Mouse (Mus musculus): Measurements from ENCODE around the gene Tbc1d24. TPM values are rescaled to one million over a fixed set of nuclear protein-coding genes. Genes with fewer than 3 reads are reported as not detected.

Tbc1d24 gene
- 34.6 TPM for polyA plus RNA-seq (2014; fragmentation: Illumina TruSeq; extraction: RNeasy Lipid Tissue Mini Kit (QIAGEN cat#74804); ENCODE audit: low replicate concordance)

DNA sequence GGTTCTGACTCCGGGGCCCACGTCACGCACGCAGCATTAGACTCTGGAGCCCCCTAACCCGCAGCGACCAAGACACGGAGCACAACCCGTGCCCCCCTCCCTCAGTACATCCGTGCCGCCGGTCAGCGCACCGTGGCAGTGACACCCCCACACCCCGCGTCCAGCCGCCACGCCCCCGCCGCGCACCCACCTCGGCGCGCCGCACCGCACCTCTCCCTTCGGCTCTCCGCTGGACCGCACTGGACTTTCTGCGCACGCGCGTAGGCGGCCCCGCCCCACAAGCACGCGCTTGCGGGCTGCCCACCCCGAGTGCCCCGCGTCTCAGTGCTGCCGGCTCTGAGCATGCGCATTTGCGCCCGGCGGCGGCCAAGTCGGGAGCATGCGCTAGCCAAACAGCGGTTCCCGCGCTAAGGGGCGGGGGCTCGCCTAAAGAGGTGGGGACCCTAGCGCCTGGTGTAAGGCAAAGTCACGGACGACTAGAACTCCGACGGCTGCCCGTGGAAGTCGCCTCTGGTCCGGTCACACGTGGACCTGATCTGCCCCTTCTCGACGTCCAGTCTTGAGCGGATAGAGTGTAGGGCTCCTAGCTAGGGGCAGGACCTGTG is at the start of gene Tbc1d24:
Gene Tbc1d24 (minus strand): TSS at position 279 of the 605 bp plus-strand sequence.

DNA sequence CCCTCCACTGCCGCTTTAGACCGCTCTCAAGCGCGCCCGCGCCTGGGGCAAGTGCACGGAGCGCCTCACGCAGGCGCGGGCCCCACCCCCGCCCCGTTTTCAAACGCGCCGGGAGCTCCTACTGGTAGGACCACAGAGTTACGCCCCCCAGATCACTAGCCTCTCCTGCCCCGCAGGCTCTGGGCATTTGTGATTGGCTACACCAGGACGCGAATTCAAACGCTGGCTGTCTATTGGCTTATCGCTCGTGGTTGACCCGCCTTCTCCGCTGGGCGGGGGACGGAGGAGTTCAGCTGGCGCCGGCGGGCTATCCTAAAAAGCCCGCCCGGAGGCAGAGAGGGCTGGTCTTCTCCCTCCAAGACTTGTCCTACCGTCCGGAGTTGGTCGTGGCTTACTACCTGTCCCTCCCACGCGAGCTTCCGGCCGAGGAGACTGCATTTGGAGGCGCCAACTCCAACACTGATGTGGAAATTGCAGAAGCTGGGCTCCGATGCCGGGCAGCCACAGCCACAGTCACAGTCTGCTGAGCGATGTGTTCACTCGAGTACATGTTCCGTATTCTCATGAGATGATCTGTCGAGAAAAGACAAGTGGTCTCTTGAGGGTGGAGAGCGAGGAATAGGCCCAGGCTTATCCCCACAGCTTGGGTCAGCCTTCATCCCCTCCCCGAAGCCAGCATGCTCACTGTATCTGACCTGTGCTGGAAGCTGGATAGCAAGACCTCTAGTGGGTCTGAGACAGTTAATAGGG is 46.1 kb upstream of the Tbc1d24 start, which contains the start of gene Ccnf:
Gene Ccnf (minus strand): TSS at position 165 of the 750 bp plus-strand sequence.

DNA sequence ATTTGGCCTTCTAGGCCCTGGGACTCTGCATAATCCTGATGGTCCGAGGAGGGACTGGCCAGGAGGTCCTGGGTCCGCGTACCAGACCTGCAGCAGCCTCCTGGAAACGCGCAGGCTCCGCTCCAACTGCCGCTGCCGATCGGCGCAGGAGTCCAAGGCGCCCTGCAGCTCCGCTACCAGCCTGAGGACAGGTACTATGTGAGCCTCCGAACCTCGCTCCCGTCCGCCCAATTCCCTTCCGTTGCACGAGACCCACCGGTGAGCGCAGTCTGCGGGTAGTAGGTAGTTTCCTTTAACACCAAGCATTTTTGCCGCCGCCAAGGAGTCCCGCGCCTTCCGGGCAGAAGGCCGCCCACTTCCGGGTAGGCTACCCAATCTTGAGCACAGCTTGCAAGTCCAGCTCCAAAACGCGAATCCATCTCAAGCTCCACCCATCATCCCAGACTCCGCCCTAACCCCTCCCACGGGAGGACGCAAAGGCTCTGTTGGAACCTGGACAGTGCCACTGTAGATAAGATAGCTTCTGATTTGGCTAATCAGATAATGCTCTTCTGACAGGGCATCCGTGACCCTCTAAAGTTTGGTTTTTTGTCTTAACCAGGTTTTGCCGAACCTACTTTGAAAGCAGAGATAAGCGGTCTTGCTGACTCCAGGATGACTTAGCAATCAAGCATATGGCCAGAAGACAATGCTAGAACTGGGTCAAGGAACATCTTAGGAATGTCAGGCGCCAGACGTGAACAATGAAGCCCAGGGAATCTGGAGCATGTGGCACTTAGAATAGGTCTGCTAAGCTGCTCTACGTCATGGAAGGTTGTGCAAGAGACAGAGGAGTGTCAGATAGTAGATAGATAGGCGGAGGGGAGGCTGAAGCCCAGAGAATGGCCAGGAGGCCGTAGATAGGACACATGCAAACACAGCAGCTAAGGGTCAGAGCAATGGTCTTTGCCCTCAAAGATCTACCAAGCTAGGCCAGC is 15.4 kb upstream of the Tbc1d24 start, which contains the start of gene Tedc2:
Gene Tedc2 (minus strand): TSS at position 417 of the 977 bp plus-strand sequence.

DNA sequence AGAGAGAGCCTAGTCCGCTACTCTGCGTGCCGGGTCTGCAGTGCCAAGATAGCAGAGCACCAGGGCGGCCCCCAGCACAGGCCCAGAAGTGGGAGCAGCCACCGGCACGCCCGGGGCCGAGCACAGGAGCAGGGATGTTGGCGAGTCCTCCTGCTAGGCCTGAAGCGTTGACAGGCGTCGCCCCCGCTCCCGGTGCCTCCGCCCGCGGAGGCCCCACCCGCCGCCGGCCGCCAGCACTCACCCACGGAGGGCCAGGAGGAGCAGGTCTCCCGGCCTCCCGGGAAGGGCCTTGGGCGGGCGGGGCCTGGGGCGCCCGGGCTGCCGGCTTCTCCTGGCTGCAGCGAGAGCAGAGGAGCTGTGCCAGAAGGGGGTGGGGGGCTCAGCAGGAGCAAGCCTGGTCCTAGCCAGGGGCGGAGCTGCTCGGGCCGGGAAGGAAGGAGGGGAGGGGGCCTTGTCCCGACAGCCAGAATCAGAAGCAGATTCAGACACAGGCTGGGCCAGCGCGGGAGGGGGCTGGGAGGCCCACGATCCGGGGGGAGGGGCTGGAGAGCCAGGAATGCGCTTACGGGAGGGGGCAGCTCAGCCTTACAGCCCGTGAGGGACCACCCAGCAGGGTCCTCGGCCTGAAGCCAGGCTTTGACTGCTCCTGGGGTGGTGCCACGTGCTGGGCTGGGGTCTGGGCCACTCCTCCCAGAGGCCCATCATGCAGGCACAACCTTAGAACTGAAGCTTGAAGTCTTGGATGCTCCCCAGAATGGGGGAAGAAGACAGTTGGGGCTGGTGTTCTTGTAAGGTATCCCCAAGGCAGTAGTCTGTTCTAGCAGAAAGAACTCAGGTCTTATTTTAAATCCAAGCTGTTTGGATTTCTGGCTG is 3.9 kb upstream of the Tbc1d24 start, which contains the start of gene Ntn3:
Gene Ntn3 (minus strand): TSS at position 489 of the 873 bp plus-strand sequence.

DNA sequence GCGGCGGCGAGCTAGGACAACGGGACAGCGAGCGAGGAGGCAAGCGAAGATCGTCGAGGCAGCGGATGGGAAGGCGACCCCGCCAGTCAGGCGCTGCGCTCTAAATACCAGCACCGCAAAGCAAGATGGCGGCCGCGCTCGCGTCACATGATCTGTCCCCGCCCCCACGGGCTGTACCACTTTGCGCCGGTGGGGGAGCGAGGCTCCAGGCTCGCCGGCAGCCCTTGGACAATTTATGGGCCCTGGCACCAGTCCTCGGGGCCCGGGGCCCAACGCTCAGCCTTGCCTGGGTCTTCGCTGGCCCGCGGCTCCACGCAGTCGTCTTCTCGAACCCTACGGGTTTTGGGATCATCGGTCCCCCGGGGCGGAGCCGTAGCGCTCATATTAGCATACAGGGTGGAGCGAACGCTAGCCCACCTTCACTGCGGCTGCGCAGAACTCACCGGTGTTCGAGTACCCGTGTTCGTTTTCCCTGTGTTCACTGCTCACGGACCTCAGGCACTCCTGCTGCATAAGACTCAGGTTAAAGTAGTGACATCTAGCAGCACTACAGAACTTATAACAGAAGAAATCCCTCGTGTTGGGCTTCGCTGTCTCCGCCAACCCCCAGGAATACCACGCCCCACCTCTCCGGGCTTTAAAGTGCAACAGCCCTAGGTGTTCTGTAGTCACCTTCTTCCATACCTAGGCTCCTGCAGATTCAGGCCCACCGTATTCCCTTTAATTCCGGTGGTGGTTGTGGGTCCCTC is 35.9 kb downstream of the Tbc1d24 start, which contains the start of gene Atp6v0c:
Gene Atp6v0c (minus strand): TSS at position 386 of the 749 bp plus-strand sequence.

DNA sequence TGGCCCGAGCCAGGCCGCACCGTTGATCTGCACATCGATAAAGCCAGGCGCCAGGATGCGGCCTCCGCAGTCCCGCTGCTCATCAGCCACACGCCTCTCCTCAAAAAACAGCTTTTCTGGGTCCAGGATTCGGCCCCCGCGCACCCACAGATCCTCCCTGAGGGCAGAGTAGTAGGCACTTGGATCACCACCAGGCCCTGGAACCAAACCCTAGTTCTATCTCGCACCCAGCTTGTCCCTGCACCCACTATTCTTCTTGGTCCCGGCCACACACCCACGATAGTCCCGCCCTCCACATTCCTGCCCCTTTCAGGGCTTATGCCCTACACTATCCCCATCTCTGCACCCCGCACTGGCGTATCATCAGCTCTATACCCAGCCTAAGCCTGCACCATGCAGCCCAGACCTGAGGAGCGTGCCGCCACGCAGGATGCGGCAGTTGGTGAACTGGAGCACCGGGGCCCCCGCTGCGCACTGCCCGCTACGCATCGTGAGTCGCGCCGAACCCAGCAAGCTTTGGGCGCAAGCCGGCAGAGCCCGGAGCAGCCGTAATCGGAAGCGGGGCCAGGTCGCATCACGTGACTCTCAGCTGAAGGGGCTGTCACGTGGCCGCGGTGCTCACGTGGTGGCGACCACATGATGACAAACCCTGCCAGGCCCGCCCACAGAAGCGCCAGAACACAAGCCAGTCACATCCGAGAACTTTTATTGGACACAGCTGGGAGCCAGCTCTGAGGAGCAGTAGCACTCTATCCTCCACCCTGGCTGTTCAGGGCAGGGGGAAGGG is 42.0 kb downstream of the Tbc1d24 start, which contains the start of gene Amdhd2:
Gene Amdhd2 (minus strand): TSS at position 591 of the 787 bp plus-strand sequence.

DNA sequence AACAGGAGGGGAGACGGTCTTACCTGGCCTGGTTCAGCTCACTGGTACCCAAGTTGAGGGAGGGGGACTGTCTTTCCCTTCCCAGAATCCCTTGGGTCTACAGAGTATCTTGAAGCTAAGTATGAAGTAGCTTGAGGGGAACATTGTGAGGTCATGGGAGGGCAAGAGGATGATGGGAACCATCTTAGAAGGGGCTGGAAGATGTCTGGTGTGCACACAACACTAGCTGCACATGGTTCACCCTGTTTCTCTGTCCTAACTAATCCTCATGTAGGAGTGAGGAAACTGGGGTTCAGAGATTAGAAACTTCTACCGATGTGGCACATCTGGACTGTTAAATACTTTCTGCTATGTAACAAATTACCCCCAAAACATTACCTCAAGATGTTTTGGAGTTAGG is 54.5 kb downstream of the Tbc1d24 start, which contains the start of gene Pdpk1:
Gene Pdpk1 (minus strand): TSS at position 101 of the 400 bp plus-strand sequence.

Other genes starting within 250 kb of the Tbc1d24 start
- 4.3 TPM for gene Prss30, start 225.0 kb downstream of the Tbc1d24 start, polyA plus RNA-seq (2014; fragmentation: Illumina TruSeq; extraction: RNeasy Lipid Tissue Mini Kit (QIAGEN cat#74804); ENCODE audit: low replicate concordance)
- not detected for gene Prss22, start 207.5 kb downstream of the Tbc1d24 start, polyA plus RNA-seq (2014; fragmentation: Illumina TruSeq; extraction: RNeasy Lipid Tissue Mini Kit (QIAGEN cat#74804); ENCODE audit: low replicate concordance)
- not detected for gene Prss27, start 167.4 kb downstream of the Tbc1d24 start, polyA plus RNA-seq (2014; fragmentation: Illumina TruSeq; extraction: RNeasy Lipid Tissue Mini Kit (QIAGEN cat#74804); ENCODE audit: low replicate concordance)
- 107 TPM for gene Kctd5, start 132.1 kb downstream of the Tbc1d24 start, polyA plus RNA-seq (2014; fragmentation: Illumina TruSeq; extraction: RNeasy Lipid Tissue Mini Kit (QIAGEN cat#74804); ENCODE audit: low replicate concordance)
- 35.3 TPM for gene Pdpk1, start 54.6 kb downstream of the Tbc1d24 start, polyA plus RNA-seq (2014; fragmentation: Illumina TruSeq; extraction: RNeasy Lipid Tissue Mini Kit (QIAGEN cat#74804); ENCODE audit: low replicate concordance)
- 0.74 TPM for gene Amdhd2, start 41.8 kb downstream of the Tbc1d24 start, polyA plus RNA-seq (2014; fragmentation: Illumina TruSeq; extraction: RNeasy Lipid Tissue Mini Kit (QIAGEN cat#74804); ENCODE audit: low replicate concordance)
- gene Atp6v0c, start 35.9 kb downstream of the Tbc1d24 start, polyA plus RNA-seq (2014; fragmentation: Illumina TruSeq; extraction: RNeasy Lipid Tissue Mini Kit (QIAGEN cat#74804); ENCODE audit: low replicate concordance): 38.1 TPM
- gene Ntn3, start 4.0 kb upstream of the Tbc1d24 start, polyA plus RNA-seq (2014; fragmentation: Illumina TruSeq; extraction: RNeasy Lipid Tissue Mini Kit (QIAGEN cat#74804); ENCODE audit: low replicate concordance): not detected
- gene Tedc2, start 15.3 kb upstream of the Tbc1d24 start, polyA plus RNA-seq (2014; fragmentation: Illumina TruSeq; extraction: RNeasy Lipid Tissue Mini Kit (QIAGEN cat#74804); ENCODE audit: low replicate concordance): 2.5 TPM
- gene Ccnf, start 45.9 kb upstream of the Tbc1d24 start, polyA plus RNA-seq (2014; fragmentation: Illumina TruSeq; extraction: RNeasy Lipid Tissue Mini Kit (QIAGEN cat#74804); ENCODE audit: low replicate concordance): 1.9 TPM
- not detected for gene Abca17, start 145.5 kb upstream of the Tbc1d24 start, polyA plus RNA-seq (2014; fragmentation: Illumina TruSeq; extraction: RNeasy Lipid Tissue Mini Kit (QIAGEN cat#74804); ENCODE audit: low replicate concordance)
- 1.4 TPM for gene Abca3, start 146.4 kb upstream of the Tbc1d24 start, polyA plus RNA-seq (2014; fragmentation: Illumina TruSeq; extraction: RNeasy Lipid Tissue Mini Kit (QIAGEN cat#74804); ENCODE audit: low replicate concordance)
- 70.5 TPM for gene Rnps1, start 209.0 kb upstream of the Tbc1d24 start, polyA plus RNA-seq (2014; fragmentation: Illumina TruSeq; extraction: RNeasy Lipid Tissue Mini Kit (QIAGEN cat#74804); ENCODE audit: low replicate concordance)
- gene Eci1, start 221.1 kb upstream of the Tbc1d24 start, polyA plus RNA-seq (2014; fragmentation: Illumina TruSeq; extraction: RNeasy Lipid Tissue Mini Kit (QIAGEN cat#74804); ENCODE audit: low replicate concordance): 15.5 TPM
- not detected for gene Dnase1l2, start 237.5 kb upstream of the Tbc1d24 start, polyA plus RNA-seq (2014; fragmentation: Illumina TruSeq; extraction: RNeasy Lipid Tissue Mini Kit (QIAGEN cat#74804); ENCODE audit: low replicate concordance)